Mouse (Mus musculus) common myeloid progenitor, adult 5-6 weeks (primary cell): ENCODE results near the gene Aqp5. TPM values are rescaled to one million over a fixed set of nuclear protein-coding genes. Genes with fewer than 3 reads are reported as not detected.

Source experiments
- ATAC-seq: replicated peaks from 2 replicates; pipeline ENCODE4 v1.8.0; 2016; ENCODE audit warnings: low read depth, mild to moderate bottlenecking, moderate TSS enrichment, inconsistent platforms; ENCODE audit not compliant: poor library complexity, severe bottlenecking
- total RNA-seq: library from RNA; stranded (forward); fragments of 200-1000, 187-1606 nt; gene quantifications from 2 replicates; pipeline ENCODE4 v1.2.3, GENCODE M21; 2017

Aqp5 gene
- total RNA-seq, 1 experiment from 2014 or later = not detected

DNA sequence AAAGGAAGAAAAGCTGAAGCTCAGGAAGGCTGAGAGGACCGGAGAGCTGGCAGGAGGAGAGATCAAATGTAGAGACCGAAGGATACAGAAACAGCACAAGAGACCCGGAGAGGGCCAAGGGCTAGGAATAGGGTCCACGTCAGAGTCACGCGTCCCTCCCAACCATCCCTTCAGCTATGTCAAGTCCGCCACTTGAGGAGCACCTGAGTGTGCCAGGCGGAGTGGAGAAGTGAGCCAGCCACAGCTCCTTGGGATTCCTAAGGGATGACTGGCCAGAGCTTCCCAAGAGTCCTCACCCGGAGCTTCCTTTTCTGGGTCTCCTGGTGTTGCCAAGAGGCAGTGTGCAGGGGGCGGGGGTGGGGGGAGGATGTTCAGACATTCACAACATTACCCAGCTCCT lies 4.4 kb downstream of the Aqp5 start:
- ATAC-seq = no peak

GRCm38 (mm10) chr15:99596056-99596687 lies 5.6 kb downstream of the Aqp5 start:
- ATAC-seq = peak; percentile 85

DNA sequence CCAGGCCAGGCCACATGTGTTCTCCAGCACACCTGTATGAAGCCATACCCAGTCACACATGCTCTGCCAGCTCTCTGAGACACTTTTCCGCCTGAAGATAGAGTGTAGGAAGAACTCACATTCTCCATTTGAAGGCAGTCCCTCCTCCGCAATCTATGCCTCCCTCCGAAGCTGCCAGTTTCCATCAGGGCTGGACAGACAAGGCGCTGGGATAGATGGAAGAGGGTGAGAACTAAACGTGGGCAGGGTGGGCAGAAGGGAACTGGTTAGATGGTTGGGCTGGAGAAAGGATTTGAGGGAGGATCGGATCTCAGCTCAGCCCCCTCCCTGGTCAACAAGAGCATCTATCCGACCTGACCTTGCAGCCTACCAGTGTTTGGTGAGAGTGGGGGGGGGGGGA lies 6.3 kb downstream of the Aqp5 start:
- ATAC-seq = no peak

GRCm38 (mm10) chr15:99597596-99597995 lies 7.0 kb downstream of the Aqp5 start:
- ATAC-seq = no peak

DNA sequence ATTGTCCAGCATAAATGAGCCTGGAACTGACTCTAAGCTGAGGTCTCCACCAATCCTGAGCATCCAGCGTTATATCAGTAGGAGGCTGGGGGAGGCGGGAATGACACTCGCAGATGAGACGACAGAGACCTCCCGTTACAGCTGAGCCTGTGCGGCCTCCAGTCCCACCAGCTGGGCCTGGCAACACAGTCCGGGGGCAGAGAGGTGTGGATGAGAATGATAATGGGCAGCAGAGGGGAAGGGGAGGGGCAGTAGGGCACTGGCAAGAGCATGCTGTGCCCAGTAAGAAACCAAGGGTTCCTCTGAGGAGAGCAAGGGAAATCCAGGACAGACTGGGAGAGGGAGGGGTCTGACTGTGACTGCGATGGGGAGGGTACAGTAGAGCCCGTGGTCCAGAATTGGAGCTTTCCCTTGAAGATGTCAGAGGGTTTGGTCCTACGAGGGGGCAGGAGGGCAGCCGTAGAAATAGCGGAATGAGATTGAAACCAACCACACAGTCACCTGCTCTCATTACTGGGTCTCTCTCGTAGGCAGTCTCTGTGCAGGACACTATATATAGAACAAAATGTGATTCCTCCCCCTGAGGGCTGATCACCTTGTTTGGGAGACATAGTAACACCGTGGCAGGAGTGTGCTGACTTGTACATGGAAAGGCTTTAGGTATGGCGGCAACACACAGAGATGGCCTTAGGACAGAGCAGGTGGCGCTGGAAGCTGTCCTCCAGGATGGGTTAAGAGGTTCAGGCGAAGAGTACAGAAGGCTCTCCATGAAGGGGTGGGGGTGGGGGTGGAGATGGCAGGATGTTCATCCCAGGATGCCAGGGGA lies 8.9 kb downstream of the Aqp5 start:
- ATAC-seq = no peak

DNA sequence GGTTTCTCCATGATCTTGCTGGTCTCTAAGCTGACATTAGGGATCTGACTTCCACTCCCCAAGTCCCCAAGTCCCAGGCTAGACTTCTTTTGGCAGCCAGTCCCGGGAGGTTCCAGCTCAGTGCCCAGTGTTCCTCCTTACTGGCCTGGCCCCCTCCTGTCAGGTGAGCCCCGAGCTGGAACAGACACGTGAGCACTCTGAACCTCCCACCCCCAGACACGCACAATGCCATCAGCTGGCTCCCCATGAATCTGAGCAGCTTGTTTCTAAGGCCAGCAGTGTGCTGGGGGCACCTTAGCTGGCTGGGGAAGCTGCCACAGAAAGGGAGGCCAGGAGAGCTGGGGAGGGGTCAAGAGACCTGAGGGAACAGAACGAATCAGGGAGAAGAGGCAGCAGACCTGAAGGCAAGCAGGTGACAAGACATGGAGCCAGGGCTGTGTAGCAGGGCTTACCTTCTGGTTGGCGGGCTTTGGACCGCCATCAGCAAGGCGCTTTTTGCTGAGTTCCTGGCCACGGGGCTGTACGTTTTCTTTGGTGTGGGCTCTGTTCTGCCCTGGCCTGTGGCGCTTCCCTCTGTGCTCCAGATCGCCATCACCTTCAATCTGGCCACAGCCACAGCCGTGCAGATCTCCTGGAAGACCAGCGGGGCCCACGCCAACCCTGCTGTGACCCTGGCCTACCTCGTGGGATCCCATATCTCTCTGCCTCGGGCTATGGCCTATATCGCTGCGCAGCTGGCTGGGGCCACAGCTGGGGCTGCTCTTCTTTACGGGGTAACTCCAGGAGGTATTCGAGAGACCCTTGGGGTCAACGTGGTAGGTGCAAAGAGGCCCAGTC lies 10.6 kb downstream of the Aqp5 start, which contains the start of gene Aqp6:
TSS of gene Aqp6 (plus strand) at position 415 of the 837 bp plus-strand sequence.
- no peak for ATAC-seq

GRCm38 (mm10) chr15:99601823-99602120 lies 11.2 kb downstream of the Aqp5 start:
- no peak for ATAC-seq

- no peak for ATAC-seq
These were observed 11.7 kb downstream of the Aqp5 start for GRCm38 (mm10) chr15:99602206-99602820.

DNA sequence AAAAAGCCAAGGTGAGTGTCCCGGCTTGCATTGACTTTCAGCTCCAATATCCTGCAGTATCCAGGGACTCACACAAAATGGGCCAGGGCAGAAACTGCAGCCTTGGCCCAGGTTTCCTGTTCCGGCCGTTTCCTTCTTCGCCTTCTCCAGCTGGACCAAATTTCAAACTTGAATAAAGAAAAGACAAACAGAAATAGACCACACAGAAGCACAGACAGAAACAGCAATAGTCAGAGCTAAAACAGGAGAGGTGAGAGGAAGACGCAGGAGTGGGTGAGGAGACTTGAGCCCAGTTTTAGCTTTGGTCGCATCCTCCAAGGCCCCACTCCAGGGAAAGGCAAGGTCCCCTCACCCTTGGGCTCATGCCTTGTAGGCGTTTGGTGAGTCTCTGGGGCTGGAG lies 12.6 kb downstream of the Aqp5 start:
- no peak for ATAC-seq

DNA sequence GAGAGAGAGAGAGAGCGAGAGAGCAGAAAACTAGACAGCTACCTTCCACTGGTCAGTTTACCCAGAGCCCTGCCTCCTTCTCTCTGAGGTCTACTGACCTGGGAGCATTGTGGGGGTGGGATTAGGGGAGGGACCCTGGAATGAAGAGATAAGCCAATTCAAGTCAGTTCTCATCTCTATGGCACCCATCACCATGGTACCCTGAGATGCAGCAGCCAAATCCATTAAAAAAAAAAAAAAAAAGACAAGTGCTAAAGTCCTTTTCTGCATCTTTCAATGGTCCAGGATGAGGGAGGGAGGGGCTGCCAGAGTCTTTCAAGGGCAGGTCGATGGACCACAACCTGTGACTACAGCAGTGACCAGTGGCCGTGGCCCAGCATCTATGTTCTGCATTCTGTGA lies 15.0 kb downstream of the Aqp5 start:
- ATAC-seq = no peak

- ATAC-seq = no peak
These were observed 15.9 kb downstream of the Aqp5 start for GRCm38 (mm10) chr15:99606515-99606914.

GRCm38 (mm10) chr15:99607388-99608113 lies 17.0 kb downstream of the Aqp5 start:
- ATAC-seq = peak; percentile 42; the same call in 1 of the 2 replicates

GRCm38 (mm10) chr15:99608382-99609125 lies 18.0 kb downstream of the Aqp5 start:
- no peak for ATAC-seq

- no peak for ATAC-seq
These were observed 21.0 kb downstream of the Aqp5 start for GRCm38 (mm10) chr15:99611563-99611962.

GRCm38 (mm10) chr15:99614273-99614672 lies 23.7 kb downstream of the Aqp5 start:
- ATAC-seq = no peak

DNA sequence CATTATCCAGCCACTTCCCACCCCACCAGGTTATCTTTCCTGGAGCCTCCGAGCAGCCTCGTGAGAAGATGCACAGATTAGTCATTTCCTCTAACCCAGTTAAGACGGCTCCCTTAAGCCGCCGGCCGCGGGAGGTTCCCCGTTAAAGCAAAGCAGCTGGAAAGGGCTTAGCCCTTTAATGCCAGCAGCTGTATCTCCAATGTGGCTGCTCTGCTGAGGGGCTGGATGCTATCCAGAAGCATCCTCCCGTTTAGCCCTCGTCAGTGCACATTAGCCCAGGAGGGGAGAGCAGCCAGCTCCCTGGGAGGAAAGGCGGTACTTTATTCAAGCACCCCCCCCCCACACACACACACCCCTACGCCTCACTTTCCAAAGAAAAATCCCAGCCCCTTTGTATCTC lies 24.2 kb downstream of the Aqp5 start:
- no peak for ATAC-seq

GRCm38 (mm10) chr15:99615246-99615645 lies 24.7 kb downstream of the Aqp5 start:
- ATAC-seq = no peak

- ATAC-seq = 0 out of 2 replicates have a peak, but pooled peaks have one; percentile 25
These were observed 28.0 kb downstream of the Aqp5 start for GRCm38 (mm10) chr15:99618595-99618994.

DNA sequence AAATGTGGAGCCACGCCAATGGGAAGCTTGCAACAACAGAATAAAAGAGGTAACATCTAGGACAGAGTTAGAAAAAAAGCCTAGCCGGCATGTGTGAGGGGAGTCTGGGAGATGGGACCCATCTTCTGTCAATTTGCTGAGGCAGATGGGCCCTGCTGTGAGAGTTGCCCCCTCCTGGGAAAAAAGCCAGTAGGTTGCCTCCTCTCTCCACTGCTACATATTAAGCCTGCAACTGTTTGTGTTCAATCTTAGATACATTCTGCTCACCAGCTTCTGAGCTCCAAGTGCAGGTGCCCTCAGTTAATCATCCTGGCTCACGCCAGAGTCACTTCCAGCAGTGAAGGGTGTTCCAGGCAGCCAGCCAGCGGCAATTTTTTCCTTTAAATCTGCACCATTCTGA lies 29.2 kb downstream of the Aqp5 start:
- ATAC-seq = no peak
